Mouse (Mus musculus) hematopoietic stem cell, adult 5-6 weeks (primary cell): ENCODE results near the gene Psmb4. TPM values are rescaled to one million over a fixed set of nuclear protein-coding genes. Genes with fewer than 3 reads are reported as not detected.
"Not testable (repeated sequence)": the region's sequence is repeated elsewhere in the genome, so short reads cannot be mapped to it uniquely, and the experiment has no call there.

Source experiments
- ATAC-seq, 2 experiments: fragments of 125-278 bp in 1 of 2; replicated peaks in 1 of 2; 2 replicates each; pipeline ENCODE4 v1.8.0; 2016 to 2017; ENCODE audit warnings: inconsistent platforms in 2 of 2, mild to moderate bottlenecking in 2 of 2, moderate number of reproducible peaks in 2 of 2, low read depth in 1 of 2, moderate TSS enrichment in 1 of 2; ENCODE audit not compliant: low FRiP score in 2 of 2, poor library complexity in 2 of 2, severe bottlenecking in 2 of 2, insufficient read depth in 1 of 2, low TSS enrichment in 1 of 2
- total RNA-seq: library from RNA; stranded (forward); fragments of 172-1452, 232-1000 nt; gene quantifications from 2 replicates; pipeline ENCODE4 v1.2.3, GENCODE M21; 2017

Gene Psmb4
- total RNA-seq, result 170 and 200 TPM in 2 replicates

DNA sequence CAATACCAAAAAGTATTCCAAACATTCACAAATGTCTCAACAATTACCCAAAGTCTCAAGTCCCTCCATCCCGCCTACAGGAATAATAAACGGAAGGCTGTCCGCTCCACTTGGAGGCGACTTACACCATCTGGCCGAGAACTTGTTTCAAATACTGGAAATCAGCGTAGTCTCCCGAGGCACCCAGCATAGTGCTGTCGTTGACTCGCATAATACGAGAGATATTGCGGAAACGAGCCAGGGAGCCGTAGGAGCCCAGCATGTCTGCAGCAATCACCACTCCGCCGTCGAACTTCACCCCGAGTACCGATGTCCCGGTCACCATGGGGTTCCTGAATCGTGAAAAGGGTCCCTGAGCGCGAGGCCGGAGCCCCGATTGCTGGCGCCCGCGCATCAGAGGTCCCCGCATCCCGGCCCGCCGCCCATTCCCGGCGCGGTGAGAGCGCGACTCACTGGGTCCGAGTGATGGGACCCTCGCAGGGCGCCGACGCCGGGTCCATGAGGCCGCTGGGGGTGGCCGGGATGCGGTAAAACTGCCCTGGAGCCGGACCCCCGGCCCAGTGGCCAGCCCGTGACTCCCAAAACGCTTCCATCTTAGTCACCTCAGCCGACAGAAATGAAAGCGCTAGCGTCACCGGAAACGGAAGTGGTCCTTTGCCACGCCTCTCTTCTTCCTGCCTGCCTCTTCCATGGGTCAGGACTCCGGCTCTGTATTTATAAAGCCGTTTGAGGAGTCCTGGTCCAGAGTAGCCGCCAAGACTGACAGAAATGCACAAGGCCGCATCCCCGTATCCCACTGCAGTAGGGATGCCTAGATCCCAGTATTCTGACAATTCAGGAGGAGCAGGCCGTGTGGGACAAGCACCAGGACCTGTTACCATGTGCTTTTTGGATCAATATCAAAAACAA lies at the start of gene Psmb4:
Gene Psmb4 (minus strand): TSS at position 646 of the 909 bp plus-strand sequence.
- peak; percentile 92 to 95 for ATAC-seq

DNA sequence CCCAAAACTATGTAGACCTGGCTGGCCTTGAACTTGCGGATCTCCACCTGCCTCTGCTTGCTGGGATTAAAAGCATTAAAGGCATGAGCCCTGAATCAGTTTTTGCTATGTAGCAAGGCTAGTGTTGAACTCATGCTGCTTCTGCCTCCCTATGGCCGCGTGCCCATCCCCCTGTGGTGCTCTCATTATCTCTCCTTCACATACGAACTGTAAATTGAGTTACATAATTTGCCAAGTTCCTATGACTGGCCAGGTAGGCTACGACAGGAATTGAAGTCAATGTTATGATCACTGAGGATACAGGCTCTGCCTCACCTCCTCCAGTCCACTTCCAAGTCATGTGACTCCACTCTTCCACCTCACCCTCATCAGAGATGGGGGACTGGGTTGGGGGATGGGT lies 49.4 kb upstream of the Psmb4 start:
- not testable (repeated sequence) for ATAC-seq

DNA sequence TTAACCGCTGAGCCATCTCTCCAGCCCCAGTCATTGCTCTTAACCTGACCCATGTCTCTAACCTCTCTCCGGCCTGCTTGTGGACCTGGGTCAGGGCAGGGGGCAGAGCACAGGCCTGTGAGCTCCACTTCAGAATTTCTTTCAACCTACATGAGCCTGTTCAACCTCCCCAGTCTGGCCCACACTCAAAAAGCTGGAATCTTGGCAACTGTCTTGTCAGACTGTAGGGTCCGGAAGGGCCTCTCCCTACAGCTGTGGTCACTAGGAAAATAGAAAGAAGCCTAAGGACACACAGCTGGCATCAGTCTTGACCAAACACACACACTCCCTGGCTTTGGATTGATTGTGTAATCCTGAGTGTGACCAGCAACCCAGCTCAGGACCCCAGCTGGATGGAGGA lies 48.6 kb upstream of the Psmb4 start:
- ATAC-seq, result not testable (repeated sequence)

DNA sequence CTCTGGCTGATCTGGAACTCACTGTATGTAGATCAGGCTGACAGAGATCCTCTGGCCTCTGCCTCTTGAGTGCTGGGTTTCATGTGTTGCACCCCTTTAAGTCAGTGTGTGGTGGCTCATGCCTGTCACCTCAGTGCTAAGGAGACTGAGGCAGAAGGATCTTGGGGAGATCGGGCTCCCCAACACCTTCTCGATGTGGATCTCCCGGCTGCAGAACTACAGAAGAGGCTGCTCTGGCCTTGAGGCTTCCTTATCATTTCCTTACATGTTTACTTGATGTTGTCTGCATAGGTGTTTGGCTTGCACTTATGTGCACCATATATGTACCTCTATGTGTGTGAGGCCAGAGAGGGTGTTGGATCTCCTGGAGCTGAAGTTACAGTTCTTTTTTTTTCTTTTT lies 47.8 kb upstream of the Psmb4 start:
- ATAC-seq, result not testable (repeated sequence)

DNA sequence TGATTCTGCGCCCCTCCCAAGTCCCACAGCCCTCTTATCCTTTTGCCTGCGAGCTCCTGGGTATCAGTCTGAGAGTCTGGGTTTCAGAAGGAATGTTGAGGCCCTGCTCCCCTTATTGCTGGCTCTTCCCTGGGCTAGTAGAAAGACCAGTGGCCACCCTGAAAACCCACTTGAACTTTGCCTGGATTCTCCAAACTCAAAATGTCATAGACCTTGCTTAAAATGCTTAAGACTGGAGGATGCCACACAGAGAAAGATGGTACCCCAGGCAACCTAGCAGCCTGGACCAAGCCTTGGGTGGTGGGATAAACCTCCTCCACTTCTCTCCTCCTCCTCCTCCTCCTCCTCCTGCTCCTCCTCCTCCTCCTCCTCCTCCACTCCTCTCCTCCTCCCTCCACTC lies 46.8 kb upstream of the Psmb4 start:
- not testable (repeated sequence) for ATAC-seq

DNA sequence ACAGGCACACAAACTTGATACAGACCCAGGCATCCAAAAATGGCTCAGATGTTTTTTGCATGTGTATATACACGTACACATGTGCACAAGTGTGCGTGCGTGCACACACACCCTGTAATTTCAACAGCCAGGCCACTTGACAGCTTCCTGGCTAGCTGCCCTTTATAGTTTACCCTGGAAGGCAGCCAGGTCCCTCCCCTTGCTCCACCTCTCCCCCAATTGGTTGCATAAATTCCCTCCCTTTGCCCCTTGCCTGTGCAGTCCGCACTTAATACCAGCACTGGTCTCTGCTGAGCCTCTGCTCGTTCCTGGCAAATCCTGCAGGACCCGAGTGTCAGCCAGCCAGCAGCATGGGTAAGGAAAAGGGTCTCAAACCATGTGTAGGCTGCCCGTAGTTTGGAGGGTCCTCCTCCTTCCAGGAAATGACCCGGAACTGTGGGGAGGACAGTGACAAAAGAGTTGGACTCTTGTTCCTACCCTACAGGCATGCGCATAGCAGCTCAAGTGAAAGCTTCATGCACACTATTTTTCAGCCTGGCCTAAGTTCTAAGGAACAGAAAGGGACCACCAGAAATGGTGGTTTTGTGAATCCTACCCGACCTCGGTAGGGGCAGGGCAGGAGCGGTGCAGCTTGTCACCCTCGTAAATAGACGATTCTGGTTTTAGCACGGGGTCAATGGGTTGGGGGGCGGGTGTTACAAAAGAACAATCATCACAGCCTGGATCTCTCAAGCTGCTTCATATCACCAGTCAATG lies 46.2 kb upstream of the Psmb4 start, which contains the start of gene Selenbp1:
Gene Selenbp1 (plus strand): TSS at position 248 of the 756 bp plus-strand sequence.
- ATAC-seq, result peak; percentile 76 to 86

DNA sequence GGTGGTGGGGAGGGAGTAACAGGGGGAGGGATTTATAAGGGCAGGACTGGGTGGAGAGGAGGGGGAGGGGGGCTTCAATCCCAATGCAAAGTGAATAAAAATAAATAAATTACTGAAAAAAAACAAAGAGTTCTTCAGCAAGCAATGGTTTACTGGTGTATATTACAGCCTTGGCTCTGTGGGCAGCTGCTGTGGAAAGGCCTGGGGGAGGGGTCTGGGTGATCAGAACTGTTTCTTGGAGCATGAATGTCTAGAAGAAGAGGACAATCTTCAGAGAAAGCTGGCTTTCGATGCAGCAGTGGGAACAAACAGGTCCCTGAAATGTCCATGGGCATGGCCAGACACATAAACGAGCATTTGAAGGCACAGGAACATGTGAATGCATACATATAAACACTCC lies 45.5 kb upstream of the Psmb4 start:
- not testable (repeated sequence) for ATAC-seq

DNA sequence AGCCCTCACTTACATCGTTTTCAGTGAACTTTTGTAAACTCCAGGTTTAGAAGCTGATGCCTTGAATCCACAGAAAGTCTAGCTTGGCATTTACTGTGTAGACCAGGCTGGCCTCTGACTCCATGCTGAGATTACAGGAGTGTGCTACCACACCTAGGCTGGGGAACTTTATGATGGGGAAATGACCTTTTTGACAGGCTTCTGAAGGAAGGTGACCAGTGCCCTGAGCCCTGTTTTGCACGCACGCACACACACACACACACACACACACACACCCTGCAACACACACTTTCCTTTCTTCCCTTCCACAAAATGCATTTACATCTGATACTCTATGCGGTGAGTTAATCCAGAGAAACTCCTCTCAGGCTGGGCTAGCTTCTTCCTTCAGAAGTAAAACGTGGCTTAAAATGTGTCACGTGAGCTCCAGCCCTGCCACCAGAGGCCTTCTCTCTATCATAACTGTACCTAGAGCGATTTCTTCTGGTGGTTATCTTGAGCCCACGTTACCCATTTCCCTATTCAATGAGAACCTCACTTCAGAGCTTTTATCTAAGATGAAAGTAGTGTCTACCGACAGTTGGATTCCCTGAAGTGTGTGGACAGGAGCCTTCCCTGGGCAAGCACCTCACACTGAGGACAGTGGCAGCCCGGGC lies 44.8 kb upstream of the Psmb4 start:
- ATAC-seq, result not testable (repeated sequence)

DNA sequence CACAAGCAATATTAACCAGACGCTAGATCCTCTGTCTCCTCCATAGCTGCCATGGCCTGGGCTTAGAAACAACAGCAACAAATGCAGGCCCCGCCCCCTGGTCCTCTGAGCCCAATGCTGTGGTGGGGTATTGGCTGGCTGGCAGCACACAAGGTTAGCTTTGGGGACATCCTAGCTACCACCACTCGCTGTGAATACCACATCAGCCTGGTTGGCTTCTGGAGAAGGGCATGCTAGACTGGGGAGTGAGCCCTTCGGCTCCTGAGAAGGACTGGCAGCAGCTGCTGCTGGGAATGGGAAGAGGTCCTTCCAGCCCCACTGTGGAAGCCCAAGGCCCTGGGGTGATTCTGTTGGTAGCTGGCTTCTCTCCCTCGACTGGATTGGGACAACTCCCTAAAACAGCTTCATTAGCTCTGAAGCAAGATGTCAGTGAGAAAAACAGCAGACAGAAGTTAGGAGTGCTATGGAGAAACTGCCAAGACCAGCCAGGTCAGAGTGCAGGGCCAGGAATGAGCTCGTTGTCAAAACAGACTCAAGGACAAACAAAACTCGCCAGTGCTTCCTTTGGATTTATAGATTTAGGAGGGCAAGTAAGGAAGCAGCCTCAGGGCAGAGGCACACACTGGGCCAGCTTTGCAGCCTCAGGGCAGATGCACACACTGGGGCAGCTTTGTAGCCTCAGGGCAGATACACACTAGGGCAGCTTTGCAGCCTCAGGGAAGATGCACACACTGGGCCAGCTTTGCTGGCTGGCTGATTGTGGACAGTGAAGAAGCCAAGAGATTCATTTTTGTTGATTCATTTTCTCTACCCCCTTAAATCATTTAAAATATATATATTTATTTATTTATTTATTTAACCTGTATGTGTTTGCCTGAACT lies 43.9 kb upstream of the Psmb4 start:
- ATAC-seq, result not testable (repeated sequence)

DNA sequence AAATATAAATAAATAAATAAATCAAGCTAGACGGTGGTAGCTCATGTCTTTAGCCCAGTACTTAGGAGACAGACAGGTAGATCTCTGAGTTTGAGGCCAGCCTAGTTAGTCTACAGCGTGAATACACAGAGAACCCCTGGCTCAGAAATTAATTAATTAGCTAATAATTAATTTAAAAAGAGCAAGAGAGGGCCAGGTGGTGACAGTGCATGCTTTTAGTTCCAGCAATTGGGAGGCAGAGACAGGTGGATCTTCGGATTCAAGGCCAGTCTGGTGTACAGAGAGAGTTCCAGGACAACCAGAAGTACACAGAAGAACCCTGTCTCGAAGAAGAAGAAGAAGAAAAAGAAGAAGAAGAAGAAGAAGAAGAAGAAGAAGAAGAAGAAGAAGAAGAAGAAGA lies 42.2 kb upstream of the Psmb4 start:
- ATAC-seq, result not testable (repeated sequence)

DNA sequence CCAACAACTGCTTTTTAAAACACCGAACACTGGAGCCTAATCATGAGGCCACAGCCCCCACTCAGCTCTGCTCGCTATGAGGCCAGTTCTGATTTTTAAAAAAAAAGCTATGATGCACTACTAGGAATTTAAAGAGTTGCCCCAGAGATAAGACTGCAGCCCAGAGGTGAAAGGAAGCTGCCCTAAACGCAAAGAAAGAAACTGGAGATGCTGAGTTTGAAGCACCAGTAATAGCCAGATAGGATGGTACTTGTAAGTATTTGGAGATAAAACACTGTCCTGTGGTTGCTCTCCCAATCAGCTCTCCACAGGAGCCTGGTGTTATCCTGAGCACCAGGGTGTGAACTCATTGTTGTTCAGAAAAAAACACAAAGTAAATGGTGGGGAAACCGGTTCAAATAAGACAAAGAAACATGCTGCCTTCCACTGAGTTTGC lies 39.6 kb upstream of the Psmb4 start:
- ATAC-seq, result peak in 1 of 2 experiments; percentile 72; a peak in 2 of 4 replicates

DNA sequence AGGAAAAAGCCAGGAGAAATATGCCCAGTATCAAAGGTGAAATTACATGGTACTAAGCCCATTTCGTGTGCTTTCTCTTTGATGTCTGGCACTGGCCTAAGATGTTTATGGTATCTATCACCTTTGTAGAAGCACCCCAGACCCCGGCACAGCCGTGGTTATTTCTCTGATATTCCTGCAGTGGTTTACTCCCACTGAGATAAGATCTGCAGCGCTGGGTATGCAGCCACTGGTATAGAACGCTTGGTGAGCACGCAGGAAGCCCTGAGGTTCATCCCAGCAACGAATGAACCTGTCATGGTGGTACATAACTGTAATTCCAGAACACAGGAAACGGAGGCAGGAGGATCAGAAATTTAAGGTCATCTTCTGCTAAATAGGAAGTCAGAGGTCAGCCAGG lies 37.9 kb upstream of the Psmb4 start:
- ATAC-seq, result no peak

DNA sequence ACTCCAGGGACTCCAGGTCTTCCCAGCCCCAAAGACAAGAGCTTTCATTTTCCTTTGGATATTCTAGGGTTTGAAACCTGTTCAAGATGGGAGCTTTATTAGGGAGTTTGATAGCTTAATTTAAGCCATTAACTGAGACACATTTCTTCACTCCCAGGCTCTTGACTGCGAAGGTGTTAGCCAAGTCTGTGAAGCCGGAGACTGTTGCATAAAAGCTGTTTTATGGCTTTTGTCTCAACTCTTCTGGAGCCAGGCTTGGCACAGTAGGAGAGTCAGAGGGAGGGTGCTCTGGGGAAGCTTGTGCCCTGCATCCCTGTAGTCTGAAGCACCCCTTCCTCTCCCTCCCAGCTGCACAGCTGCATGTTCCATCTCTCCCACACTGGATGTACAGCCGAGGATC lies 35.6 kb upstream of the Psmb4 start:
- no peak for ATAC-seq

DNA sequence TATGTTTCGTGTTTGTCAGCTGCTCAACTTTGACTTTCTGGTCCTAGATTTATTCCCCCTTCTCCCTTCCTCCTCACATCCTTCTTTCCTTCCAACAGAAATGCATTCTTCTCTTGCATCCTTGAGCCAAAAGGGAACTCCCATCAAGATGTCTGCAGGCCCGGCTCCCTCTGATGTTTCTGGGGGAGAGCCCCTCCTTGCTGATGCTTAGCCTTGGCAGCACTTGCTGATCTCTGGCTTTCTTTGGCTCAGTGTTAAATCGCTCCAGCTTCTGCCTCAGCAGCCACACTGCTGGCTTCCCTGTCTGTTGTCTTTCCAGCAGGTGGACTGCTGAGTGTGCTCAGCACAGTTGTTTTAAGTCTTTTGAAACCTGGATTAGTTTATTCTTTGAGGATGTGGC lies 34.3 kb upstream of the Psmb4 start:
- ATAC-seq, result no peak

DNA sequence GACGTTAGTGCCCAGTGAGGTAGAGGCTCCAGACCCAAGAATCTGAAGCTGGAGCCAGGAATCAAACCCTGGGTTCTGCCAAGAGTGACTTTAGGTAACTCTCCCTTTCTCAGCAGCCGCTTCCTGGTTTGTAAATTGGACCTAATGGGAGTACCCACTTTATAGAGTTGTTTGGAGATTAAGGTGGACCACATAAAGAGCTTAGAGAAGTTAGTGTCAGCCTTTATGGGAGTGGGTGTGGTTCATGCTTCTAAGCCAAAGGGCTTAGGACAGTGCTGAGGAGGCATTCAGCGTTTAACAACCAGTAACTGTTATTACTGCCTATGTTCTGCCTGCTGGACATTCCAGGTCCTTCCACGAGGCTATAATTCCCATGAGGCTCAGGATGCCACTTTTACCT lies 32.1 kb upstream of the Psmb4 start:
- ATAC-seq, result no peak

DNA sequence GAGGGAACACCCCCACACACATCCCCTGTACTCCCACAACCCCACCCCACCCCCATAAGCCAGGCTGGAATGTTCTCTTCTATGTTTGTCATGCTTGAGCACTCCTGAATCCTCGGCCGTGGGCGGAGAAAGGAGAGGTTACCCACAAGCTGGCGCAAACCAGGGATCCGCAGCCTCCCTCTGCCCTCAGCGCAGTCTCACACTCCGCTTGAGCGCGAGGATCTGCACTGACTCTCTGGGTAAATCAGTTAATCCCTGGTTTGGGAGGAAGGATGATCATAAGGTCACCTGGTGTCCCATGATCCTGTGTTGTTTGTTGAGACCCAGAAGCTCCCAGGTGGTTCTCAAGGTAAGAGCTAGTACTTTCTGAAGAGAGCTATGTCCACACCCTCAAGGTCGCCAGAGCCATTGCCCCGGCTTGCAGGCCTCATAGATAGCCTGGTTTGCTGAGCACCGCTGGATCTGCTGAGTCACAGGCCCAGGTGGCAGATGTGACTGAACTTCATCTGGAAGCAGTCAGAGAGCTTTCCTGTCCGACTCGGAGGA lies 31.1 kb upstream of the Psmb4 start:
- ATAC-seq, result no peak
